Mouse (Mus musculus) T-helper 2 cell (primary cell): ENCODE results near the gene Mecp2.
"Not testable (repeated sequence)": the region's sequence is repeated elsewhere in the genome, so short reads cannot be mapped to it uniquely, and the experiment has no call there.

Source experiments
- in situ Hi-C: fragments of 300-600 bp; cut with MboI, MseI; formaldehyde crosslinking; loops from one replicate; pipeline ENCODE4 v1.15.1; 2025; ENCODE audit warnings: high pct_unique_total_duplicates

Gene Mecp2

GRCm38 (mm10) chrX:74135263-74135662 is at the start of gene Mecp2:
Gene Mecp2 (minus strand): TSS chrX:74135363.
- in situ Hi-C loops, result not testable (repeated sequence)

- in situ Hi-C loops, result no loop called here
Observed at GRCm38 (mm10) chrX:74176959-74177358, 41.8 kb upstream of the Mecp2 start, which contains the start of gene Tktl1. Gene Tktl1 (plus strand): TSS chrX:74177259.

GRCm38 (mm10) chrX:74167738-74168137 is 32.6 kb upstream of the Mecp2 start, which contains the start of gene Tex28:
Gene Tex28 (minus strand): TSS chrX:74167838.
- in situ Hi-C loops, result no loop called here

GRCm38 (mm10) chrX:74127164-74127563 is 8.0 kb downstream of the Mecp2 start, which contains the start of gene Opn1mw:
Gene Opn1mw (plus strand): TSS chrX:74127464.
- in situ Hi-C loops, result no loop called here

GRCm38 (mm10) chrX:74124975-74125374 is 10.2 kb downstream of the Mecp2 start:
- in situ Hi-C loops, result loop anchor here (5.0 kb wide), 2 partner anchors 102 to 103 kb away; partner anchors contain the start of gene Irak1

- in situ Hi-C loops, result loop anchor here (10.0 kb wide), 1 partner anchor 299 kb away; no protein-coding TSS in a partner anchor
Observed at GRCm38 (mm10) chrX:74115511-74115910, 19.7 kb downstream of the Mecp2 start.

- in situ Hi-C loops, result loop anchor here (10.0 kb wide), 1 partner anchor 301 kb away; no protein-coding TSS in a partner anchor
Observed at GRCm38 (mm10) chrX:74114036-74114435, 21.1 kb downstream of the Mecp2 start.

GRCm38 (mm10) chrX:74108747-74109146 is 26.4 kb downstream of the Mecp2 start:
- in situ Hi-C loops, result no loop called here

- in situ Hi-C loops, result no loop called here
Observed at GRCm38 (mm10) chrX:74105916-74106315, 29.2 kb downstream of the Mecp2 start.

GRCm38 (mm10) chrX:74103457-74104188 is 31.5 kb downstream of the Mecp2 start:
- in situ Hi-C loops, result no loop called here

- in situ Hi-C loops, result no loop called here
Observed at GRCm38 (mm10) chrX:74095130-74095529, 40.0 kb downstream of the Mecp2 start.

- in situ Hi-C loops, result no loop called here
Observed at GRCm38 (mm10) chrX:74085601-74086038, 49.5 kb downstream of the Mecp2 start.

- in situ Hi-C loops, result no loop called here
Observed at GRCm38 (mm10) chrX:74084946-74085498, 50.1 kb downstream of the Mecp2 start.

- in situ Hi-C loops, result no loop called here
Observed at GRCm38 (mm10) chrX:74084276-74084837, 50.8 kb downstream of the Mecp2 start.

- in situ Hi-C loops, result no loop called here
Observed at GRCm38 (mm10) chrX:74070794-74071193, 64.4 kb downstream of the Mecp2 start.

- in situ Hi-C loops, result no loop called here
Observed at GRCm38 (mm10) chrX:74067891-74068290, 67.3 kb downstream of the Mecp2 start.

GRCm38 (mm10) chrX:74045107-74045506 is 90.1 kb downstream of the Mecp2 start:
- in situ Hi-C loops, result no loop called here

- in situ Hi-C loops, result no loop called here
Observed at GRCm38 (mm10) chrX:74037702-74038375, 97.3 kb downstream of the Mecp2 start.

- in situ Hi-C loops, result no loop called here
Observed at GRCm38 (mm10) chrX:74030000-74030399, 105.2 kb downstream of the Mecp2 start.

GRCm38 (mm10) chrX:74023188-74024049 is 111.7 kb downstream of the Mecp2 start, which contains the start of gene Irak1:
Gene Irak1 (minus strand): TSS chrX:74023918.
- in situ Hi-C loops, result loop anchor here (5.0 kb wide), 1 partner anchor 99 kb away; no protein-coding TSS in a partner anchor

- in situ Hi-C loops, result loop anchor here (5.0 kb wide), 1 partner anchor 100 kb away; no protein-coding TSS in a partner anchor
Observed at GRCm38 (mm10) chrX:74022795-74023187, 112.4 kb downstream of the Mecp2 start.
